Mouse (Mus musculus): ENCODE measurements at regions not wholly inside any gene's neighbourhood (a gene's known extent, or its start where the extent isn't known, plus 50 kb on each side); places are given as distances from the start of the nearest gene placed in this dataset.
"Not testable (repeated sequence)": the region's sequence is repeated elsewhere in the genome, so short reads cannot be mapped to it uniquely, and the experiment has no call there.

- not testable (repeated sequence) for H3K4me1 ChIP-seq (replicated peaks); H3K4me3 ChIP-seq; H3K4me2 ChIP-seq; H3K36me3 ChIP-seq; H3K9me3 ChIP-seq; ATAC-seq (ENCODE audit: low FRiP score, low read depth); H3K27me3 ChIP-seq; H3K9ac ChIP-seq; H3K27ac ChIP-seq (replicated peaks)
- 46% methylated on average over 1 of the region's 1 CpGs for WGBS
Observed at GRCm38 (mm10) chrX:82249456-82249855, 699.2 kb upstream of the Dmd start.

GRCm38 (mm10) chrX:82282376-82282775 is 666.3 kb upstream of the Dmd start:
- H3K4me1 ChIP-seq (replicated peaks); H3K9me3 ChIP-seq; H3K36me3 ChIP-seq; H3K4me2 ChIP-seq; H3K27ac ChIP-seq (replicated peaks); ATAC-seq (ENCODE audit: low FRiP score, low read depth); H3K4me3 ChIP-seq; H3K9ac ChIP-seq; H3K27me3 ChIP-seq: not testable (repeated sequence)
- 73% methylated on average over 4 of the region's 4 CpGs for WGBS

- no peaks in the 10 kb centered on the region for H3K36me3 ChIP-seq
- H3K4me2 ChIP-seq = peak overlapping the region; percentile 58
- no peak overlapping the region for H3K9ac ChIP-seq
- no peaks in the 10 kb centered on the region for H3K9me3 ChIP-seq
- WGBS = 28% methylated on average over 18 of the region's 18 CpGs
- no peaks in the 10 kb centered on the region for H3K27me3 ChIP-seq
- no peak for ATAC-seq (ENCODE audit: low FRiP score, low read depth)
- no peaks in the 10 kb centered on the region for H3K4me1 ChIP-seq (replicated peaks)
- H3K27ac ChIP-seq (replicated peaks) = no peak overlapping the region
- peak overlapping the region; percentile 34 for H3K4me3 ChIP-seq
Observed at GRCm38 (mm10) chrX:82310764-82311492, 637.7 kb upstream of the Dmd start.

All from hindbrain, embryonic 15.5 days (tissue).